Mouse (Mus musculus) cerebellum, adult 9-10 months (tissue): ENCODE data around the gene Qdpr.
A peak's percentile ranks its signal among the peaks of the same experiment; 100 is the strongest.
"Not testable (repeated sequence)": the region's sequence is repeated elsewhere in the genome, so short reads cannot be mapped to it uniquely, and the experiment has no call there.

Source experiments
- DNase-seq: peaks from one replicate; pipeline ENCODE4 v3.0.0; 2022

Gene Qdpr

GRCm38 (mm10) chr5:45449206-45449605 is 830 bp downstream of the Qdpr start:
- DNase-seq: no peak

GRCm38 (mm10) chr5:45448676-45449075 is 1.4 kb downstream of the Qdpr start:
- DNase-seq: peak; percentile 28

GRCm38 (mm10) chr5:45444130-45444832 is 5.8 kb downstream of the Qdpr start:
- no peak for DNase-seq

GRCm38 (mm10) chr5:45441745-45442144 is 8.3 kb downstream of the Qdpr start:
- DNase-seq: no peak

GRCm38 (mm10) chr5:45441124-45441523 is 8.9 kb downstream of the Qdpr start:
- DNase-seq: no peak

GRCm38 (mm10) chr5:45438301-45438700 is 11.7 kb downstream of the Qdpr start:
- DNase-seq: no peak

- DNase-seq: no peak
These were observed 12.2 kb downstream of the Qdpr start for GRCm38 (mm10) chr5:45437826-45438225.

GRCm38 (mm10) chr5:45435967-45436950 is 13.8 kb downstream of the Qdpr start:
- DNase-seq: no peak

- no peak for DNase-seq
These were observed 22.1 kb downstream of the Qdpr start for GRCm38 (mm10) chr5:45427891-45428290.

- no peak for DNase-seq
These were observed 23.5 kb downstream of the Qdpr start for GRCm38 (mm10) chr5:45426416-45427034.

GRCm38 (mm10) chr5:45425771-45426170 is 24.3 kb downstream of the Qdpr start:
- not testable (repeated sequence) for DNase-seq

GRCm38 (mm10) chr5:45424021-45424886 is 25.8 kb downstream of the Qdpr start:
- DNase-seq: peak; percentile 19

- no peak for DNase-seq
These were observed 27.9 kb downstream of the Qdpr start for GRCm38 (mm10) chr5:45421881-45422844.

GRCm38 (mm10) chr5:45419841-45420638 is 30.0 kb downstream of the Qdpr start:
- no peak for DNase-seq

GRCm38 (mm10) chr5:45417859-45418443 is 32.1 kb downstream of the Qdpr start:
- no peak for DNase-seq

- DNase-seq: no peak
These were observed 33.6 kb downstream of the Qdpr start for GRCm38 (mm10) chr5:45416478-45416877.

- no peak for DNase-seq
These were observed 43.9 kb downstream of the Qdpr start for GRCm38 (mm10) chr5:45406129-45406528.

GRCm38 (mm10) chr5:45402632-45403031 is 47.4 kb downstream of the Qdpr start:
- peak; percentile 55 for DNase-seq

GRCm38 (mm10) chr5:45384034-45384812 is 65.8 kb downstream of the Qdpr start:
- no peak for DNase-seq
